Mouse (Mus musculus): ENCODE data around the gene Mrpl27. TPM values are rescaled to one million over a fixed set of nuclear protein-coding genes. Genes with fewer than 3 reads are reported as not detected.
"Not testable (repeated sequence)": the region's sequence is repeated elsewhere in the genome, so short reads cannot be mapped to it uniquely, and the experiment has no call there.

The Mrpl27 gene
- polyA plus RNA-seq, 1 experiment from 2014 or later = 67.1 TPM

GRCm38 (mm10) chr11:94634431-94634830 is 19.1 kb upstream of the Mrpl27 start:
- WGBS (ENCODE audit: missing documents) = 100% methylated on average over 5 of the region's 5 CpGs
- Histone ChIP-seq H3K27ac (no peak overlapping the region), H3K36me3 (ENCODE audit: inconsistent target) (peaks cover 70% of the 10 kb centered on the region), H3K79me2 (ENCODE audit: inconsistent target) (peaks cover 73% of the 10 kb centered on the region), H3K4me3 (ENCODE audit: inconsistent target) (no peak overlapping the region)

GRCm38 (mm10) chr11:94644461-94645219 is 8.9 kb upstream of the Mrpl27 start:
- no peak overlapping the region for H3K27ac ChIP-seq
- peaks cover 54% of the 10 kb centered on the region for H3K36me3 ChIP-seq (ENCODE audit: inconsistent target)
- H3K79me2 ChIP-seq (ENCODE audit: inconsistent target) = no peaks in the 10 kb centered on the region
- WGBS (ENCODE audit: missing documents) = 86% methylated on average over 8 of the region's 8 CpGs
- H3K4me3 ChIP-seq (ENCODE audit: inconsistent target) = no peak overlapping the region

GRCm38 (mm10) chr11:94646457-94646856 is 7.1 kb upstream of the Mrpl27 start:
- Histone ChIP-seq H3K79me2 (ENCODE audit: inconsistent target) (no peaks in the 10 kb centered on the region), H3K36me3 (ENCODE audit: inconsistent target) (peaks cover 37% of the 10 kb centered on the region), H3K4me3 (ENCODE audit: inconsistent target) (no peak overlapping the region), H3K27ac (no peak overlapping the region)
- 93% methylated on average over 3 of the region's 4 CpGs for WGBS (ENCODE audit: missing documents)

DNA sequence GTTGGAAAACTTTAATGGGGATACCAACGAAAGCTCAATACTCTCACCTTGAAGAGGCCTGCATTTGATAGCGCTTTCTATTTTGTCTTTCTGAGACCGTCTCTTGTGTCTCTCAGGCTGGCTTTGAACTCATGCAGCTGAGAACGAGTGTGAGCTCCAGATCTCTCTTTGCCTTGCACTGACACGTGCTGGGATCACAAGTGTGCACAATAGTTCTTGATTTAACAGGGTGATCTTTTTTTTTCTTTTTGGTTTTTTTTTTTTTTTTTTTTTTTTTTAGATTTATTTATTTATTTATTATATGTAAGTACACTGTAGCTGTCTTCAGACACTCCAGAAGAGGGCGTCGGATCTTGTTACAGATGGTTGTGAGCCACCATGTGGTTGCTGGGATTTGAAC is 2.3 kb upstream of the Mrpl27 start:
- peaks cover 39% of the 10 kb centered on the region for H3K79me2 ChIP-seq (ENCODE audit: inconsistent target)
- not testable (repeated sequence) for H3K4me3 ChIP-seq (ENCODE audit: inconsistent target); H3K36me3 ChIP-seq (ENCODE audit: inconsistent target); H3K27ac ChIP-seq
- WGBS (ENCODE audit: missing documents) = 98% methylated on average over 5 of the region's 7 CpGs

- peak overlapping the region; percentile 88 for H3K4me3 ChIP-seq (ENCODE audit: inconsistent target)
- H3K27ac ChIP-seq = peak overlapping the region; percentile 95; the same call in 1 of the 2 replicates
- WGBS (ENCODE audit: missing documents) = 52% methylated on average over 8 of the region's 8 CpGs
- peaks cover 13% of the 10 kb centered on the region; the same call in 1 of the 2 replicates for H3K36me3 ChIP-seq (ENCODE audit: inconsistent target)
- H3K79me2 ChIP-seq (ENCODE audit: inconsistent target) = peaks cover 46% of the 10 kb centered on the region
These were observed 594 bp upstream of the Mrpl27 start for GRCm38 (mm10) chr11:94652973-94653372.

GRCm38 (mm10) chr11:94661344-94661743 is 7.8 kb downstream of the Mrpl27 start:
- WGBS (ENCODE audit: missing documents) = 100% methylated on average over 1 of the region's 1 CpGs
- H3K27ac ChIP-seq = no peak overlapping the region
- no peak overlapping the region for H3K4me3 ChIP-seq (ENCODE audit: inconsistent target)
- H3K36me3 ChIP-seq (ENCODE audit: inconsistent target) = peaks cover 69% of the 10 kb centered on the region
- peaks cover 7% of the 10 kb centered on the region; the same call in 1 of the 2 replicates for H3K79me2 ChIP-seq (ENCODE audit: inconsistent target)

DNA sequence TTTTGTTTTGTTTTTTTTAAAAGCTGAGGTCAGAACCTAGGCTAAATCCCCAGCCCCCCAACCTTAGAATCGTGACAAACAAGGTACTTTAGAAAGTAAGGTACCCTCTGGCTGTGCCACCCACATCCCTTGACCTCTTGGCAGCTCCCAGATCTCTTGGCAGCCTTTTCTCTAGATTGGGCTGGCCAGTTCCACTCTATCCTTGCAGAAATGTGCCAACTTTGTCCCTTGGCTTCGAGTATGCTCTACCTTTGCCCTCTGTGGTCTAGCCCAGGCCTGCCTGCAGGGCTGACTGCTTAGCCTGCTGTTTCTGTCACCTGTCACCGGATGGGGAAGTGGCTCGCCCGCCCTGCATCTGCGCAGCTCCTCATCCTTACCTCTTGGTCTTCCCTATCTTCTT is 11.7 kb downstream of the Mrpl27 start:
- Histone ChIP-seq H3K4me3 (ENCODE audit: inconsistent target) (no peak overlapping the region), H3K27ac (no peak overlapping the region), H3K36me3 (ENCODE audit: inconsistent target) (peaks cover 83% of the 10 kb centered on the region), H3K79me2 (ENCODE audit: inconsistent target) (no peaks in the 10 kb centered on the region)
- WGBS (ENCODE audit: missing documents) = 94% methylated on average over 6 of the region's 6 CpGs

DNA sequence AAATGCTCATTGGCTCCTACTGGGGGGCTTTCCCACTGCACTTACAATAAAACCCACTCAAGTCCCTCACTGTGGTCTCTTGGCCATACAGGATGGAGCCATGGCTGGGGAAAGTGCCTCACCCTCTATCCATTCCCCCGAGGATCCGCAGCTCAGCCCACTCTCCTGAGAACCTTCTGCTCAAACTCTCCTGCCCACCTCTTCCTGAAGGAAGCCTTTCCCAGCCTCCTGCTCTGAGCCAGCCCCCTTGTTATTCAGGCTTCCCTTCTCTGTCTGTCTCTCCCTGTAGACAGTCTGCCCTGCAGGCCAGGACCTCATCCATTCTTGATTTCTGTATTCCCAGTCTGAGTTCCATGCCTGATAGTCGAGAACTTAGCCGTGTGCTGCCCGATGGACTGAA is 21.4 kb downstream of the Mrpl27 start:
- peaks cover 16% of the 10 kb centered on the region for H3K36me3 ChIP-seq (ENCODE audit: inconsistent target)
- peaks cover 68% of the 10 kb centered on the region for H3K79me2 ChIP-seq (ENCODE audit: inconsistent target)
- H3K27ac ChIP-seq = no peak overlapping the region
- H3K4me3 ChIP-seq (ENCODE audit: inconsistent target) = no peak overlapping the region
- 96% methylated on average over 5 of the region's 5 CpGs for WGBS (ENCODE audit: missing documents)

- H3K4me3 ChIP-seq (ENCODE audit: inconsistent target) = no peak overlapping the region
- 89% methylated on average over 5 of the region's 5 CpGs for WGBS (ENCODE audit: missing documents)
- no peak overlapping the region for H3K27ac ChIP-seq
- peaks cover 14% of the 10 kb centered on the region for H3K36me3 ChIP-seq (ENCODE audit: inconsistent target)
- H3K79me2 ChIP-seq (ENCODE audit: inconsistent target) = peaks cover 68% of the 10 kb centered on the region
These were observed 21.9 kb downstream of the Mrpl27 start for GRCm38 (mm10) chr11:94675446-94675845.

DNA sequence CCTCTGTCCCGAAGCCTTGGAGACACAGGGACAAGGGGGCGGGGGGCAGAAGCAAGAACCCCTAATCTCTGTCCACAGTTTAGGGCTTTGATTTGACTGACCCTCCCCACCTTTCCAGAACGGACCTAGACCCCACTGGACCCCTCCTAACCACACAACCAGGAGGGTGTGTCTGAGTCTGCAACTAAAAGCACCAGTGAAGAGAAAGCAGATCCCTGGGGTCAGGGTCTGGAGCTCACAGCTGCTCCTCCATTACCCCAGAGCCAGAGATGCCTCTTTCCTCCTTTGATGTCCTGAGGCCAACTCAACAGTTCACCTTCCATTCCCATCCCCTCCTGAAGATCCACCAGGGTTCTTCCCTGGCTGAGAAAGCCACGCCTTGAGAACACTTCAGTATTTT is 22.7 kb downstream of the Mrpl27 start:
- peak overlapping the region; percentile 55 for H3K27ac ChIP-seq
- H3K4me3 ChIP-seq (ENCODE audit: inconsistent target) = peak overlapping the region; percentile 77
- peaks cover 8% of the 10 kb centered on the region; the same call in 1 of the 2 replicates for H3K36me3 ChIP-seq (ENCODE audit: inconsistent target)
- WGBS (ENCODE audit: missing documents) = 48% methylated on average over 4 of the region's 4 CpGs
- H3K79me2 ChIP-seq (ENCODE audit: inconsistent target) = peaks cover 62% of the 10 kb centered on the region

DNA sequence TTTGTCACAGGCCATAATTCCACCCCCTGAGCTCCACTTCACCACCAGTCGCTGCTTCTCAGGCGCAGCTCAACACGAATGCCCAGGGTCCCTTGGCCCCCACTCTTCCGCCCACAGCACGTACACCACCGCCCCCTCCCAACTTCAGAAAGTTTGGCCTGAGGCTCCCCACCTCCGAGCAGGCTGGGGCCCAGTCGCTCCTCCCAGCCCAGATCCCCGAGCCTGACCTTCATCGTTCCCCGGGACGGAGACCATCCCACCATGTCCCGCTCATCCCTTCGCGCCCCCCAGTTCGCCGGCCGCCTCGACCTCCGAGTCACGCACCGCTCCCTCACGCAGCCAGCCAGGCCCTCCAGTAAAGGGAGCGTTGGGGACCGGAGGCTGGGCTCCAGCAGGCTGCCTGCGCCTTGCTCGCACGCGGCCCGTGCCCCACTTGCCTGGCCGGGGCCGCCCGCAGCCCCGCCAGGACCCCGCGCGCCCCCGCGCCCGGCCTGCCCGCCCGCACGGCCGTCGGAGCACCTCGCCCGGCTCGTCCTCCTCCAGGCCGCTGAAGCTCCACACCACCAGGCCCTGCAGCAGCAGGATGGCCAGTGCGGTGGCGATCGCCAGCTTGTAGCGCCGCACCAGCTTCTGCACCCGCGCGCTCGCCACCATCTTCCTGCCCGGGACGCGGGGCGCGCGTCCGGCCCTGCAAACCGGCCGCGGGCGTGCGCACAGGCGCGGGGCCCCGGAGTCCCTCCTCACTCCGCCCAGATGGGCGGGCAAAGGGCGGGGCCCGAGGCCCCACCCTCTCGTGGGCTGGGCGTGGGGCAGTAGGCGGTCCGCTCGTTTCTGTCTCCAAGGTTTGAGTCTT is 23.4 kb downstream of the Mrpl27 start, which contains the start of gene Xylt2:
Gene Xylt2 (minus strand): TSS at position 762 of the 853 bp plus-strand sequence.
- peaks cover 1% of the 10 kb centered on the region; the same call in 1 of the 2 replicates for H3K36me3 ChIP-seq (ENCODE audit: inconsistent target)
- WGBS (ENCODE audit: missing documents) = under 1% methylated on average over 82 of the region's 82 CpGs
- H3K4me3 ChIP-seq (ENCODE audit: inconsistent target) = peak within 1 kb of the TSS; percentile 77
- peak within 1 kb of the TSS; percentile 55 for H3K27ac ChIP-seq
- H3K79me2 ChIP-seq (ENCODE audit: inconsistent target) = peaks cover 55% of the 10 kb centered on the region

- Histone ChIP-seq H3K79me2 (ENCODE audit: inconsistent target) (peaks cover 48% of the 10 kb centered on the region), H3K27ac (peak overlapping the region; percentile 46), H3K4me3 (ENCODE audit: inconsistent target) (peak overlapping the region; percentile 41), H3K36me3 (ENCODE audit: inconsistent target) (no peaks in the 10 kb centered on the region; the same call in 1 of the 2 replicates)
- WGBS (ENCODE audit: missing documents) = 45% methylated on average over 15 of the region's 15 CpGs
These were observed 24.1 kb downstream of the Mrpl27 start for GRCm38 (mm10) chr11:94677607-94678145.

DNA sequence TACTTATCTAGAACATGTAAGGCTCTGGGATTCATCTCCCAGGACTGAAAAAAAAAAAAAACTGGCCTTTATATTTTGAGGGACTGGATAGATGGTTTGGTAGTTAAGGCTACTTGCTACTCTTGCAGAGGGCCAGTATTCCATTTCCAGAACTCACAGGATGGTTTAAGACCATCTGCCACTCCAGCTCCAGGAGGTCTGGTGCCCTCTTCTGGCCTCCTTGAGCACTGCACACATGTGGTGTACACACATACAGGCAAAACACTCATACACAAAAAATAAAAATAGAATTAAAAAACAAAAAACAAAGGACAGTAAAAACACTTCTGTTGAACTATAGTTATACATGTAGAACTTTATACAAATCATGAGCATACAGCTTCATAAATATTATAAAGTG is 27.1 kb downstream of the Mrpl27 start:
- H3K36me3 ChIP-seq (ENCODE audit: inconsistent target) = no peaks in the 10 kb centered on the region
- H3K27ac ChIP-seq = peak overlapping the region; percentile 76
- peaks cover 19% of the 10 kb centered on the region for H3K79me2 ChIP-seq (ENCODE audit: inconsistent target)
- H3K4me3 ChIP-seq (ENCODE audit: inconsistent target) = no peak overlapping the region

- H3K4me3 ChIP-seq (ENCODE audit: inconsistent target) = no peak overlapping the region
- peaks cover 9% of the 10 kb centered on the region for H3K79me2 ChIP-seq (ENCODE audit: inconsistent target)
- peak overlapping the region; percentile 76 for H3K27ac ChIP-seq
- WGBS (ENCODE audit: missing documents) = 85% methylated on average over 4 of the region's 4 CpGs
- H3K36me3 ChIP-seq (ENCODE audit: inconsistent target) = no peaks in the 10 kb centered on the region
These were observed 28.1 kb downstream of the Mrpl27 start for GRCm38 (mm10) chr11:94681640-94682039.

Measured in macrophage (primary cell).